Mouse (Mus musculus) bone marrow, adult 2 months (tissue): Measurements from ENCODE around the gene Elf5.

Source experiments
- CTCF ChIP-seq: fragments of 200-500 bp; IDR thresholded peaks from 2 replicates; pipeline ENCODE4 v1.5.1; 2011; ENCODE audit warnings: low read length, control low read depth; ENCODE audit not compliant: control insufficient read depth, insufficient read depth
- POLR2A ChIP-seq: fragments of 200-500 bp; IDR thresholded peaks from 2 replicates; pipeline ENCODE4 v1.6.1; 2011; ENCODE audit warnings: low read depth, mild to moderate bottlenecking, control low read depth, low read length, borderline replicate concordance; ENCODE audit not compliant: control insufficient read depth

GRCm38 (mm10) chr2:103388311-103388710 is 23.2 kb upstream of the Elf5 start:
- TF ChIP-seq CTCF, result no peak
- TF ChIP-seq POLR2A, result no peak
